Mouse (Mus musculus) brain, adult 2 months (tissue): Measurements from ENCODE around the gene Gm21865.
"Not testable (repeated sequence)": the region's sequence is repeated elsewhere in the genome, so short reads cannot be mapped to it uniquely, and the experiment has no call there.

ENCODE experiments used
- DNase-seq: peaks from one replicate; pipeline ENCODE4 v3.0.0; 2011; ENCODE audit warnings: low read depth, low spot score

Gm21865 gene

DNA sequence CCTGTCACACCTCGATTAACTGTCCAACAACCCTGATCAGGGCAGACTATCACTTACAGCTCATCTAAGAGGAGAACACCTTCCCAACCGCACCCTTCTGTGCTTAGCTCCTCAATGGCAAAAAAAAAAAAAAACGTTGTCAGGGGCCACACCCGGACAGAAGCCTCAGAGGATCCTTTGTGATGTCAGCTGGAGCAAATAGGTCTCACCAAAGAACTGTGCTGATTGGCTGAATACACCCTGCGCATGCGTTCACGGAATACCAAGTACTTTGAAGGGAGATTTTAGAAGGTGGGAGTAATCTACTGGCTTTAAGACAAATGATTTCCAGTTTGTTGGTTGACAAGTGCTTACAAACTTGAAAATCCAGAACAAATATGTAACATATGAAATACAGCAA lies at the start of gene Gm21865:
TSS of gene Gm21865 (minus strand) at position 101 of the 400 bp plus-strand sequence.
- DNase-seq = not testable (repeated sequence)
